8 mouse cellular contexts compared by ENCODE assay signal in the genomic region with DNA sequence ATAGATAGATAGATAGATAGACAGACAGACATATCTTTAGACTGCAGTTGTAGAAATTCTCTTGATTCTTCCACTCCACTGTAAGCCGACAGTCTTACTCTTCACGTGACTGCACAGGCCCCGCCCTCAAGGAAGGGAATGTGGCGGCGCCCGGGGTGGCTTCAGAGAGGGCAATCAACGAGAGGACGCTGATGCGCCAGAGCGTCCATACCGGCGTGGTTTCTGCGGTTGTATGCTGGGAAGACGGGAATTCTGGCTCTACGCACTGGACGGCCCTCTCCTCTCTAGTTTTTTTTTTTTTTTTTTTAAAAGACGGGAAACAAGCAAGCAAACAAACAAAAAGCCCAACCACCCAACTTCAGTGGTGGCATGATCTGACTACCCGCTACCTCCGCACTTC. TPM values are rescaled to one million over a fixed set of nuclear protein-coding genes. Genes with fewer than 3 reads are reported as not detected.
A peak's percentile ranks its signal among the peaks of the same experiment; 100 is the strongest.
DNase-seq lines count a peak whose midpoint lies in the region; ATAC-seq lines count a peak whose summit lies in the region.

No protein-coding gene starts in this region.

- H3K27ac ChIP-seq in hindbrain, embryonic 13.5 days = peak overlapping the region; percentile 90

- peak overlapping the region; percentile 75 for H3K9ac ChIP-seq in hindbrain, embryonic 13.5 days

- H3K4me2 ChIP-seq in hindbrain, embryonic 13.5 days = peak overlapping the region; percentile 74

- H3K36me3 ChIP-seq in hindbrain, embryonic 13.5 days = no peaks in the 10 kb centered on the region

- WGBS in hindbrain, embryonic 13.5 days = under 1% methylated on average over 19 of the region's 19 CpGs

- DNase-seq in NIH3T3 (ENCODE audit: low read depth) = peak; percentile 97
- DNase-seq in cerebellum, postnatal 14 days = peak; percentile 92 to 95
- DNase-seq in frontal cortex, postnatal 14 days (ENCODE audit: low spot score in 2 of 2) = peak; percentile 80 to 86
- peak; percentile 65 to 76 for DNase-seq in layer of hippocampus, postnatal 25 days (ENCODE audit: extremely low spot score in 1 of 2, low spot score in 1 of 2)
- DNase-seq in lung, postnatal 14 days = peak; percentile 91
- peak; percentile 85 for DNase-seq in retina, adult 2 months (ENCODE audit: low read depth, low spot score)
- peak; percentile 82 for DNase-seq in thymus, postnatal 25 days

- H3K4me3 ChIP-seq in hindbrain, embryonic 13.5 days = peak overlapping the region; percentile 44

- H3K27me3 ChIP-seq in hindbrain, embryonic 13.5 days = no peaks in the 10 kb centered on the region

- no peaks in the 10 kb centered on the region for H3K9me3 ChIP-seq in hindbrain, embryonic 13.5 days

- H3K4me1 ChIP-seq in hindbrain, embryonic 13.5 days (replicated peaks) = peaks cover 22% of the 10 kb centered on the region

- peak; percentile 80 for ATAC-seq in hindbrain, embryonic 13.5 days (ENCODE audit: low FRiP score)

RNA-seq across cellular contexts. Expression of gene Slc12a9, which starts 4.9 kb away (rescaled TPM):
- polyA plus RNA-seq in hindbrain, embryonic 13.5 days (2015; fragmentation: Nextera tagmentation; extraction: Ambion mirVana) = 25.8 and 27.4 TPM in 2 replicates
- total RNA-seq in layer of hippocampus, postnatal 25 days (2021) = 10 to 100 TPM; 24.9 to 32.8 TPM

RNA-seq across cellular contexts. Expression of gene Ephb4, which starts 11.7 kb away (rescaled TPM):
- polyA plus RNA-seq in hindbrain, embryonic 13.5 days (2015; fragmentation: Nextera tagmentation; extraction: Ambion mirVana) = 9.2 and 9.4 TPM in 2 replicates
- 1 to 10 TPM; 5.1 to 6.3 TPM for total RNA-seq in layer of hippocampus, postnatal 25 days (2021)

RNA-seq across cellular contexts. Expression of gene Trip6, which starts 24.1 kb away (rescaled TPM):
- 19.2 and 20.0 TPM in 2 replicates for polyA plus RNA-seq in hindbrain, embryonic 13.5 days (2015; fragmentation: Nextera tagmentation; extraction: Ambion mirVana)
- total RNA-seq in layer of hippocampus, postnatal 25 days (2021) = 1 to 10 TPM; 4.6 to 6.4 TPM

RNA-seq across cellular contexts. Expression of gene Srrt, which starts 30.8 kb away (rescaled TPM):
- polyA plus RNA-seq in hindbrain, embryonic 13.5 days (2015; fragmentation: Nextera tagmentation; extraction: Ambion mirVana) = 105 and 113 TPM in 2 replicates
- 100 to 1,000 TPM; 164 to 213 TPM for total RNA-seq in layer of hippocampus, postnatal 25 days (2021)

RNA-seq across cellular contexts. Expression of gene Ufsp1, which starts 43.8 kb away (rescaled TPM):
- polyA plus RNA-seq in hindbrain, embryonic 13.5 days (2015; fragmentation: Nextera tagmentation; extraction: Ambion mirVana) = 12.9 and 14.1 TPM in 2 replicates
- total RNA-seq in layer of hippocampus, postnatal 25 days (2021) = 10 to 100 TPM; 14.3 to 16.0 TPM

Comparison
In these comparisons a context has a peak if more than half of its experiments do, and no peak if none do; other contexts are left out.
1. Peak in every context shown above with its lines: DNase-seq, ATAC-seq, H3K4me3 ChIP-seq and H3K27ac ChIP-seq.